Mouse (Mus musculus) lung, adult 2 months (tissue): ENCODE results near the gene Borcs7. TPM values are rescaled to one million over a fixed set of nuclear protein-coding genes. Genes with fewer than 3 reads are reported as not detected.

Source experiments
- DNase-seq: peaks from one replicate; pipeline ENCODE4 v3.0.0; 2022
- H3K4me1 ChIP-seq: fragments of 200-500 bp; 2 replicates; pipeline ENCODE4 v1.6.1; 2011; ENCODE audit warnings: low read length; ENCODE audit not compliant: control insufficient read depth, insufficient read depth
- H3K4me3 ChIP-seq: fragments of 200-500 bp; replicated peaks from 2 replicates; pipeline ENCODE3; 2011; ENCODE audit warnings: low read depth, mild to moderate bottlenecking, control low read depth, low read length; ENCODE audit errors: extremely low read depth
- CTCF ChIP-seq: fragments of 200-500 bp; IDR thresholded peaks from 2 replicates; pipeline ENCODE4 v1.5.1; 2011; ENCODE audit warnings: mild to moderate bottlenecking, low read length, control low read depth; ENCODE audit not compliant: insufficient read depth
- POLR2A ChIP-seq: fragments of 200-500 bp; IDR thresholded peaks from 2 replicates; pipeline ENCODE4 v1.6.1; 2011; ENCODE audit warnings: low read depth, mild to moderate bottlenecking, control low read depth, low read length, borderline replicate concordance; ENCODE audit errors: extremely low read depth
- WGBS: fragments of 180-500 bp; shearing (Covaris S2); methylation state at CpG from one replicate; pipeline ENCODE4 v1.1.7; 2018; 5-methylcytosine and 5-hydroxymethylcytosine counted together
- polyA plus RNA-seq: library from polyadenylated mRNA; depleted of rRNA; stranded (reverse); fragments of >200 nt; gene quantifications from 2 replicates; pipeline ENCODE4 v1.2.3, GENCODE M21; 2012; rRNA removed

The Borcs7 gene
- 2.4 and 5.0 TPM in 2 replicates for polyA plus RNA-seq

GRCm38 (mm10) chr19:46689460-46690372 lies at the start of gene Borcs7:
Gene Borcs7, plus strand, starts transcription at chr19:46689906.
- H3K4me1 ChIP-seq = peaks cover 2% of the 10 kb centered on the region
- DNase-seq = peak; percentile 90
- peak within 1 kb of the TSS; percentile 100 for H3K4me3 ChIP-seq
- 3% methylated on average over 44 of the region's 44 CpGs for WGBS
- TF ChIP-seq POLR2A = peak; percentile 56; the same call in 1 of the 2 replicates
- TF ChIP-seq CTCF = no peak

- no peak for DNase-seq
- no peak for TF ChIP-seq POLR2A
- no peak for TF ChIP-seq CTCF
- H3K4me3 ChIP-seq = no peak overlapping the region
- WGBS = 77% methylated on average over 8 of the region's 8 CpGs
- H3K4me1 ChIP-seq = peaks cover 56% of the 10 kb centered on the region
These were observed 48.9 kb upstream of the Borcs7 start for GRCm38 (mm10) chr19:46640780-46641179.

GRCm38 (mm10) chr19:46641420-46642085 lies 48.2 kb upstream of the Borcs7 start:
- TF ChIP-seq CTCF = no peak
- TF ChIP-seq POLR2A = no peak
- WGBS = 22% methylated on average over 19 of the region's 19 CpGs
- DNase-seq = peak; percentile 70
- H3K4me3 ChIP-seq = no peak overlapping the region
- H3K4me1 ChIP-seq = peaks cover 56% of the 10 kb centered on the region

- no peak for TF ChIP-seq POLR2A
- TF ChIP-seq CTCF = no peak
- Histone ChIP-seq H3K4me1 (peaks cover 58% of the 10 kb centered on the region), H3K4me3 (no peak overlapping the region)
- WGBS = 50% methylated on average over 22 of the region's 22 CpGs
- DNase-seq = no peak
These were observed 47.5 kb upstream of the Borcs7 start for GRCm38 (mm10) chr19:46642136-46642753.

- no peak overlapping the region for H3K4me3 ChIP-seq
- TF ChIP-seq CTCF (no peak), POLR2A (no peak)
- WGBS = 62% methylated on average over 5 of the region's 5 CpGs
- peaks cover 59% of the 10 kb centered on the region for H3K4me1 ChIP-seq
- DNase-seq = no peak
These were observed 46.5 kb upstream of the Borcs7 start for GRCm38 (mm10) chr19:46643236-46643635.

GRCm38 (mm10) chr19:46644343-46644792 lies 45.3 kb upstream of the Borcs7 start:
- Histone ChIP-seq H3K4me3 (no peak overlapping the region), H3K4me1 (peaks cover 55% of the 10 kb centered on the region)
- no peak for DNase-seq
- TF ChIP-seq POLR2A = no peak
- no peak for TF ChIP-seq CTCF
- 65% methylated on average over 10 of the region's 10 CpGs for WGBS

- DNase-seq = no peak
- 27% methylated on average over 12 of the region's 12 CpGs for WGBS
- Histone ChIP-seq H3K4me1 (peaks cover 53% of the 10 kb centered on the region), H3K4me3 (no peak overlapping the region)
- TF ChIP-seq POLR2A (no peak), CTCF (no peak)
These were observed 44.7 kb upstream of the Borcs7 start for GRCm38 (mm10) chr19:46644793-46645602.

- TF ChIP-seq CTCF (no peak), POLR2A (no peak)
- WGBS = 67% methylated on average over 12 of the region's 12 CpGs
- DNase-seq = no peak
- peaks cover 48% of the 10 kb centered on the region for H3K4me1 ChIP-seq
- no peak overlapping the region for H3K4me3 ChIP-seq
These were observed 43.6 kb upstream of the Borcs7 start for GRCm38 (mm10) chr19:46646041-46646481.

GRCm38 (mm10) chr19:46647254-46647653 lies 42.5 kb upstream of the Borcs7 start:
- Histone ChIP-seq H3K4me3 (no peak overlapping the region), H3K4me1 (peaks cover 37% of the 10 kb centered on the region)
- 58% methylated on average over 3 of the region's 3 CpGs for WGBS
- TF ChIP-seq CTCF (no peak), POLR2A (no peak)
- DNase-seq = no peak

GRCm38 (mm10) chr19:46647850-46648249 lies 41.9 kb upstream of the Borcs7 start:
- peaks cover 32% of the 10 kb centered on the region for H3K4me1 ChIP-seq
- WGBS = 63% methylated on average over 8 of the region's 8 CpGs
- no peak for TF ChIP-seq POLR2A
- peak; percentile 31; the same call in 1 of the 2 replicates for TF ChIP-seq CTCF
- no peak overlapping the region for H3K4me3 ChIP-seq
- DNase-seq = no peak
